Mouse (Mus musculus) G1E (cell line): ENCODE data around the gene Sorcs2.

Experiments used
- CTCF ChIP-seq: IDR thresholded peaks from 2 replicates; pipeline ENCODE4 v1.5.1; 2012; ENCODE audit warnings: low read depth, low read length, inconsistent platforms, mixed read lengths
- TAL1 ChIP-seq: conservative IDR thresholded peaks from 2 replicates; pipeline ENCODE4 v1.6.1; 2012; ENCODE audit warnings: low read depth, low read length, inconsistent platforms, mixed read lengths

DNA sequence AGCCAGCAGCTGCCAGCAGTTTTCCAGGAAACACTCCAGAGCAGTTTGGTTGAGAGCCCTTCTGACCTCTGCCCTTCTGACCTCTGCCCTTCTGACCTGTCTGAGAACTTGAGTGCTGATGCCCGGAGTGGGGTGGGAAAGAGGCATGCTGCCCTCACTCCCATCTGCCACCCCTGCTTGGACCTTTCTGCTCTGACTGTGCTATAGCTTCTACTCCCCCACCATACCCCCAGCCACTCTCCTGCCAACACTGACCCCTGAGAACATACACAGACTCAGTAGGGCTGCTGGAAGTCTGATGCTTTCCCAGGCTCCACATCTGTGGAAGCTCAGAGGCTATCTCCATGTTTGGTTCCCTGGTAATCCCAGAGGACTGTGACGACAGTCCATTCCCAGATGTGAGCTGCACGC lies 277.0 kb downstream of the Sorcs2 start:
- TF ChIP-seq CTCF (no peak), TAL1 (no peak)
